Mouse (Mus musculus) lung, embryonic 15.5 days (tissue): Measurements from ENCODE around the gene Pros1. TPM values are rescaled to one million over a fixed set of nuclear protein-coding genes. Genes with fewer than 3 reads are reported as not detected.

Experiments used
- ATAC-seq: fragments of 200-750 bp; cut with Nextera tagmentation; 2 replicates; pipeline ENCODE4 v1.8.0; 2017; ENCODE audit warnings: moderate number of reproducible peaks, borderline replicate concordance; ENCODE audit not compliant: low FRiP score, low TSS enrichment; ENCODE audit errors: extremely low read depth
- H3K27ac ChIP-seq: fragments of 300-500 bp; sonication (generic); 2 replicates; pipeline ENCODE4 v1.5.1; 2015; ENCODE audit warnings: moderate library complexity, mild to moderate bottlenecking, inconsistent platforms
- H3K27me3 ChIP-seq: fragments of 300-500 bp; sonication (generic); 2 replicates; pipeline ENCODE4 v1.6.1; 2015; ENCODE audit warnings: inconsistent platforms
- H3K36me3 ChIP-seq: fragments of 300-500 bp; sonication (generic); 2 replicates; pipeline ENCODE4 v1.6.1; 2015; ENCODE audit warnings: inconsistent platforms
- H3K4me1 ChIP-seq: fragments of 300-500 bp; sonication (generic); 2 replicates; pipeline ENCODE4 v1.6.1; 2015; ENCODE audit warnings: inconsistent platforms
- H3K4me2 ChIP-seq: fragments of 300-500 bp; sonication (generic); 2 replicates; pipeline ENCODE4 v1.6.1; 2015; ENCODE audit warnings: inconsistent platforms, mild to moderate bottlenecking, moderate library complexity
- H3K4me3 ChIP-seq: fragments of 300-500 bp; sonication (generic); 2 replicates; pipeline ENCODE4 v1.5.1; 2015; ENCODE audit warnings: mild to moderate bottlenecking, inconsistent platforms
- H3K9ac ChIP-seq: fragments of 300-500 bp; sonication (generic); 2 replicates; pipeline ENCODE4 v1.6.1; 2015; ENCODE audit warnings: inconsistent platforms
- H3K9me3 ChIP-seq: fragments of 300-500 bp; sonication (generic); 2 replicates; pipeline ENCODE4 v1.6.1; 2016; ENCODE audit warnings: inconsistent platforms
- WGBS: fragments of 180-500 bp; shearing (Covaris S2); methylation state at CpG from one replicate; pipeline ENCODE4 v1.1.7; 2015; 5-methylcytosine and 5-hydroxymethylcytosine counted together
- microRNA-seq: library from miRNA; unstranded; fragments of <30 nt; microRNA quantifications from one replicate; pipeline ENCODE4, GENCODE M21; 2016
- polyA plus RNA-seq: library from polyadenylated mRNA; unstranded; fragments of >200 nt; fragmentation: Nextera tagmentation; extraction: Ambion mirVana; gene quantifications from 2 replicates; pipeline ENCODE4 v1.2.1, GENCODE M21; 2015

The Pros1 gene
- polyA plus RNA-seq, 1 experiment from 2014 or later, result 69.3 TPM

DNA sequence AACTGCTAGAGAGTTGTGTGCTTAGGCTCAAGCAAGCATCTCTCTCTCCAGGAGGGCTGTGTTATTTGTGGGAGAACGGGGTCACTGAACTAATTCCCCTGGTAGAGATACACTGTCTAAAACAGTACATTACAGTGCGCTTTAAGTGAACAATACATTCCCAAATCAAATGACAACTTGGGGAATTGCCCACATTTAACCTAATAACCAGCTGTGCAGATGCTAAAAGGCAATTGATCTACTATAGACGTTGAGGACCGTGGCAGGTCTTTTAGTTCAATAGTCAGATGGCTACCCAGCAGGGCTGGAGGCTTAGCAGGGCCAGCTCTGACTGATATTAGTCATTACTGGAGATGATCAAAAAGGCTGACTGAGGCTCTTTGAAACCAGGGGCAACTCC lies 104.4 kb downstream of the Pros1 start:
- no peaks in the 10 kb centered on the region for H3K36me3 ChIP-seq
- H3K9me3 ChIP-seq, result no peaks in the 10 kb centered on the region
- H3K9ac ChIP-seq, result no peak overlapping the region
- no peaks in the 10 kb centered on the region for H3K4me1 ChIP-seq
- WGBS, result 81% methylated on average over 4 of the region's 4 CpGs
- no peak for ATAC-seq
- no peak overlapping the region for H3K4me3 ChIP-seq
- H3K27me3 ChIP-seq, result no peaks in the 10 kb centered on the region
- H3K27ac ChIP-seq, result no peak overlapping the region
- no peak overlapping the region for H3K4me2 ChIP-seq

DNA sequence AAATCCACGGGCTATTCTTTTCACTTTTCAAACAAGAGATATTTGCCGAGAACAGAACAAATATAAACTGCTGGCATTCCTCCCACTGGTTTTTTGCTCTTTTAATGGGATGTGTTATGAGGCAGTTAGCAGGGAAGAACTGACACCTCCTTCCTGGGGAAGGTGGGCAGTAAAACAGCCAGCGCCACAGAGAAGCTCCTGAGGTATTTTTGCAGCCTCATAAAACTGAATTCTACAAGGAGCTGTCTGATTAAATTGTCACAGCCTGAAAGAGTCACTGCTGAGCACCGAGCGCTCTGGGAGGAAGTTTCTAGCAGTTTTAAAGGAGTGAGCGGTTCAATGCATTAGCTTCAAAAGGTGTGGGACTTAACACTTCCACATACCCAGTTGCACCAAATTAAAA lies 110.3 kb downstream of the Pros1 start:
- Histone ChIP-seq H3K4me3 (no peak overlapping the region), H3K27me3 (no peaks in the 10 kb centered on the region), H3K4me1 (no peaks in the 10 kb centered on the region), H3K9me3 (no peaks in the 10 kb centered on the region), H3K27ac (no peak overlapping the region), H3K9ac (no peak overlapping the region), H3K36me3 (no peaks in the 10 kb centered on the region), H3K4me2 (no peak overlapping the region)
- no peak for ATAC-seq
- WGBS, result 47% methylated on average over 6 of the region's 6 CpGs

DNA sequence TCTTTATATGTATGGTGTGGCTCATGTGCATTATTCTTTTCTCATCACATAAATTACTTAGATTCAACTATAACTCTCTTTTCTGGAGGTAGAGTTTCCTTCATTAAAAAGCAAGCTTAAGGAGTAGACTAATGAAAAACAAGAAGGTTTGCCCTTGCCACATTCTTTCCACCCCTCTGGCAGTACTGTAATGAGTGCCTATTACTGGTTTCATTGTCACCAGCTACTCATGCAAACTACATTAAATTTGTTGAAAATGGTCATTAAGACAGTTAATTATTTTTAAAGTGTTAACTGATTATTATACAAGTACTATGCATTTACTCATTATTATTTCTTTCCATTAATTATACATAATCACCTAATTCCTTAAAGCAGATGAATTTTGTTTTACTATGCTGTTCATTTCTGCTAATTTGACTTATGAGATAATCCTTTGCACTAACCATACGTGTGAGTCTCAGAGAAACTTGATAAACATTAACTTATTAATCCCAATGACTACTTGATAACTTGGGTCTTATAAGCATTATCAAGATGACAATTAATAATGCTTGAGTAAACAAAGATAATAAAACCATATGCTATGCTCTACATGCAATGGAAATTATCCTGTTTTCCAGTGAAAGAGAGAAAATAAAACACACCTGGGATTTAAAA lies 117.7 kb downstream of the Pros1 start:
- Histone ChIP-seq H3K27me3 (no peaks in the 10 kb centered on the region), H3K4me2 (no peak overlapping the region), H3K4me3 (no peak overlapping the region), H3K9me3 (no peaks in the 10 kb centered on the region), H3K27ac (no peak overlapping the region), H3K36me3 (no peaks in the 10 kb centered on the region), H3K9ac (no peak overlapping the region), H3K4me1 (no peaks in the 10 kb centered on the region)
- WGBS, result 48% methylated on average over 1 of the region's 1 CpGs
- no peak for ATAC-seq

- no peak for ATAC-seq
- no peak overlapping the region for H3K27ac ChIP-seq
- 47% methylated on average over 1 of the region's 1 CpGs for WGBS
- no peaks in the 10 kb centered on the region for H3K27me3 ChIP-seq
- H3K4me2 ChIP-seq, result no peak overlapping the region
- no peaks in the 10 kb centered on the region for H3K9me3 ChIP-seq
- no peaks in the 10 kb centered on the region for H3K36me3 ChIP-seq
- no peak overlapping the region for H3K4me3 ChIP-seq
- no peak overlapping the region for H3K9ac ChIP-seq
- H3K4me1 ChIP-seq, result no peaks in the 10 kb centered on the region
Observed at GRCm38 (mm10) chr16:62974926-62975325, 120.8 kb downstream of the Pros1 start.

Small RNAs within 50 kb of the gene (microRNA-seq; reads per million reads assigned to microRNA genes)
- gene Gm25986, result not detected

Other genes starting within 250 kb of the Pros1 start
- gene Nsun3, start 67.5 kb upstream of the Pros1 start, polyA plus RNA-seq, result 6.8 and 8.5 TPM in 2 replicates
- gene Stx19, start 39.6 kb upstream of the Pros1 start, polyA plus RNA-seq, result 3.0 and 3.5 TPM in 2 replicates
- gene Arl13b, start 7.3 kb upstream of the Pros1 start, polyA plus RNA-seq, result 20.5 and 21.3 TPM in 2 replicates